Mouse (Mus musculus): Measurements from ENCODE around the gene Itm2b.

GRCm38 (mm10) chr14:73377804-73378203 is 7.3 kb downstream of the Itm2b start:
- no peak for TF ChIP-seq EP300 (IDR thresholded peaks at IDR 0.05; ENCODE audit: insufficient read depth, low read depth, low read length)
- no peak for TF ChIP-seq CTCF (IDR thresholded peaks at IDR 0.05)
- TF ChIP-seq POLR2A (IDR thresholded peaks at IDR 0.05; ENCODE audit: insufficient read depth, low read depth, low read length), result no peak

Data from heart, adult 2 months (tissue).